Comparison of ENCODE assay signal across 8 mouse cellular contexts in the genomic region with DNA sequence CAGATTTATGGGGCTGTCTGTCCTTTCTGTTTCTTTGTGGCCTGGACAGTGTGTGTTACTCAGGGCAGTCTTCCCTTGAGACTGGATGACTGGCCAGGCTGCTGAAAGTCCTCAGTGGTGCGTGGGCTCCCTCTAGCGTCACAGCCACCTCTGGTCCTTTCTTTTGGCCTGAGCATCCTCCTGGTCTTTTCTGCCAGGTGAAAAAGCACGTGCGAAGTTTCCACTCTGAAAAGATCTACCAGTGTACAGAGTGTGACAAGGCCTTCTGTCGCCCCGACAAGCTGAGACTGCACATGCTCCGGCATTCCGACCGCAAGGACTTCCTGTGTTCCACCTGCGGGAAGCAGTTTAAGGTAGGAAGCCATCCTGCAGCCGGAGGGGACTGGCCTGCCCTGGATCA. TPM values are rescaled to one million over a fixed set of nuclear protein-coding genes. Genes with fewer than 3 reads are reported as not detected.
DNase-seq lines count a peak whose midpoint lies in the region; ATAC-seq and TF ChIP-seq lines count a peak whose summit lies in the region.

No protein-coding gene starts in this region.

- no peak overlapping the region for H3K4me3 ChIP-seq in midbrain, postnatal 0 days (ENCODE audit: low read depth, low read length)
- no peak overlapping the region for H3K4me3 ChIP-seq in spleen, adult 2 months (ENCODE audit: extremely low read depth, insufficient read depth, insufficient read length)

- no peak overlapping the region for H3K27ac ChIP-seq in midbrain, postnatal 0 days (ENCODE audit: low read depth, low read length)
- no peak overlapping the region for H3K27ac ChIP-seq in spleen, adult 2 months (ENCODE audit: insufficient read depth, low read length)

- H3K27me3 ChIP-seq in midbrain, postnatal 0 days (ENCODE audit: insufficient read depth, low read length): no peaks in the 10 kb centered on the region
- H3K27me3 ChIP-seq in spleen, adult 2 months (ENCODE audit: control insufficient read depth, insufficient read depth, low read length): no peaks in the 10 kb centered on the region

- ATAC-seq in midbrain, postnatal 0 days (ENCODE audit: low FRiP score): peak; percentile 41; the same call in 1 of the 2 replicates

- peak; percentile 95 for TF ChIP-seq CTCF in midbrain, postnatal 0 days (IDR thresholded peaks at IDR 0.05)
- peak; percentile 95 for TF ChIP-seq CTCF in spleen, adult 2 months (IDR thresholded peaks at IDR 0.05; ENCODE audit: extremely low read depth, insufficient read depth, insufficient read length, insufficient replicate concordance)

- intact Hi-C loops in heart, postnatal 25 days (cut with DNase I): loop anchor here (1.0 kb wide), 1 partner anchor 198 kb away; no protein-coding TSS in a partner anchor
- intact Hi-C loops in gastrocnemius, postnatal 14 days (cut with DNase I; ENCODE audit: low total_unique reads): loop anchor here (5.0 kb wide), 1 partner anchor 202 kb away; no protein-coding TSS in a partner anchor
- intact Hi-C loops in left cerebral cortex, postnatal 36 days (cut with DNase I): loop anchor here (2.0 to 5.0 kb wide), 3 partner anchors 67 to 198 kb away; a partner anchor contains a TSS

- no peak overlapping the region for H3K4me2 ChIP-seq in midbrain, postnatal 0 days (ENCODE audit: low read depth, low read length, poor library complexity, severe bottlenecking)

- TF ChIP-seq POLR2A in spleen, adult 2 months (IDR thresholded peaks at IDR 0.05; ENCODE audit: low read depth, low read length): no peak

- peaks cover 7% of the 10 kb centered on the region for H3K36me3 ChIP-seq in midbrain, postnatal 0 days (ENCODE audit: insufficient read depth, low read length)
- H3K36me3 ChIP-seq in spleen, adult 2 months (ENCODE audit: control insufficient read depth, insufficient read depth, low read length): peaks cover 11% of the 10 kb centered on the region

- 0 out of 2 replicates have a peak, but pooled peaks cover 4% of the 10 kb centered on the region for H3K4me1 ChIP-seq in midbrain, postnatal 0 days (ENCODE audit: insufficient read depth, low read length)
- no peaks in the 10 kb centered on the region for H3K4me1 ChIP-seq in spleen, adult 2 months (ENCODE audit: control insufficient read depth, insufficient read depth, insufficient read length)

- WGBS in midbrain, postnatal 0 days: 65% methylated on average over 11 of the region's 11 CpGs
- WGBS in spleen, adult 2 months: 78% methylated on average over 11 of the region's 11 CpGs

- 0 out of 2 replicates have a peak overlapping the region, but pooled peaks have one; percentile 13 for H3K9ac ChIP-seq in midbrain, postnatal 0 days (replicated peaks; ENCODE audit: low read length, poor library complexity, severe bottlenecking)

- no peaks in the 10 kb centered on the region for H3K9me3 ChIP-seq in midbrain, postnatal 0 days (ENCODE audit: low read length)

- peak; percentile 92 for DNase-seq in heart, adult 11 months
- no peak for DNase-seq in heart, postnatal 25 days (ENCODE audit: low spot score)
- peak; percentile 61 to 77 for DNase-seq in cerebellum, postnatal 4 days (ENCODE audit: low spot score in 2 of 2)
- DNase-seq in gastrocnemius, postnatal 14 days: peak; percentile 63
- peak; percentile 55 for DNase-seq in kidney, adult 11 months
- DNase-seq in left cerebral cortex, postnatal 36 days (ENCODE audit: low spot score in 2 of 2): peak; percentile 51 to 66
- peak; percentile 85 for DNase-seq in midbrain, postnatal 0 days (ENCODE audit: low spot score)
- DNase-seq in spleen, adult 2 months (ENCODE audit: low read depth in 1 of 2, low spot score in 2 of 2): peak; percentile 9 to 49

RNA-seq across cellular contexts. Expression of a gene that starts 37.1 kb away (rescaled TPM):
- 10 to 100 TPM in 1 of 2 experiments, 1 to 10 TPM in 1; 8.8 to 11.4 TPM for total RNA-seq in heart, postnatal 25 days (2021)
- total RNA-seq in gastrocnemius, postnatal 14 days (2021): 1 to 10 TPM; 8.5 to 9.8 TPM
- 10 to 100 TPM; 24.8 to 34.1 TPM for total RNA-seq in left cerebral cortex, postnatal 36 days (2021)
- 38.1 and 43.4 TPM in 2 replicates for total RNA-seq in midbrain, postnatal 0 days (2014; rRNA removed)
- 20.8 and 24.0 TPM in 2 replicates for polyA plus RNA-seq in midbrain, postnatal 0 days (2015; fragmentation: Nextera tagmentation; extraction: Ambion mirVana)
- 23.6 and 29.6 TPM in 2 replicates for polyA plus RNA-seq in spleen, adult 2 months (2012; rRNA removed)
